Comparison of ENCODE assay signal across 6 mouse cellular contexts in genomic region chr14:53757782-53758181, GRCm38 (mm10).
DNase-seq lines count a peak whose midpoint lies in the region; ATAC-seq lines count a peak whose summit lies in the region.
"Not testable (repeated sequence)": the region's sequence is repeated elsewhere in the genome, so short reads cannot be mapped to it uniquely, and the experiment has no call there.

No protein-coding gene starts in this region.

- H3K36me3 ChIP-seq in liver, embryonic 13.5 days; macrophage (ENCODE audit: inconsistent target): not testable (repeated sequence)

- H3K9me3 ChIP-seq in liver, embryonic 13.5 days (replicated peaks) = not testable (repeated sequence)

- DNase-seq in T-cell, adult 2 months (ENCODE audit: low spot score) = peak; percentile 14
- DNase-seq in liver, embryonic 13.5 days = not testable (repeated sequence)
- DNase-seq in thymus, adult 18-20 months = peak; percentile 25 to 59
- DNase-seq in thymus, postnatal 14 days = peak; percentile 69

- peak; percentile 81 for ATAC-seq in granulocyte monocyte progenitor cell, adult 5-6 weeks (replicated peaks; ENCODE audit: poor library complexity, severe bottlenecking)
- peak; percentile 80 for ATAC-seq in liver, embryonic 13.5 days (ENCODE audit: low read depth)

- H3K4me2 ChIP-seq in liver, embryonic 13.5 days = peak overlapping the region; percentile 60

- H3K4me3 ChIP-seq in liver, embryonic 13.5 days (replicated peaks) = peak overlapping the region; percentile 30; the same call in 1 of the 2 replicates
- H3K4me3 ChIP-seq in macrophage (ENCODE audit: inconsistent target) = not testable (repeated sequence)

- peaks cover 15% of the 10 kb centered on the region for H3K4me1 ChIP-seq in liver, embryonic 13.5 days (replicated peaks)

- not testable (repeated sequence) for H3K79me2 ChIP-seq in macrophage (ENCODE audit: inconsistent target)

- H3K9ac ChIP-seq in liver, embryonic 13.5 days = not testable (repeated sequence)

- WGBS in liver, embryonic 13.5 days (ENCODE audit: insufficient replicate concordance) = 14% methylated on average over 4 of the region's 4 CpGs
- WGBS in macrophage (ENCODE audit: missing documents) = 33% methylated on average over 3 of the region's 4 CpGs

- peak overlapping the region; percentile 80 for H3K27ac ChIP-seq in liver, embryonic 13.5 days
- H3K27ac ChIP-seq in macrophage = peak overlapping the region; percentile 67

- not testable (repeated sequence) for H3K27me3 ChIP-seq in liver, embryonic 13.5 days
